Mouse (Mus musculus) hindbrain, embryonic 16.5 days (tissue): ENCODE measurements around the gene Tmem262. TPM values are rescaled to one million over a fixed set of nuclear protein-coding genes. Genes with fewer than 3 reads are reported as not detected.

Source experiments
- ATAC-seq: fragments of 200-750 bp; cut with Nextera tagmentation; 2 replicates; pipeline ENCODE4 v1.8.0; 2017; ENCODE audit warnings: moderate TSS enrichment, moderate library complexity
- H3K27ac ChIP-seq: fragments of 300-500 bp; sonication (generic); 2 replicates; pipeline ENCODE4 v1.5.1; 2014; ENCODE audit warnings: low read depth, mild to moderate bottlenecking, control low read depth, low read length, moderate library complexity
- H3K27me3 ChIP-seq: fragments of 300-500 bp; sonication (generic); replicated peaks from 2 replicates; pipeline ENCODE4 v1.6.1; 2014; ENCODE audit warnings: low read length; ENCODE audit not compliant: control insufficient read depth, insufficient read depth
- H3K36me3 ChIP-seq: fragments of 300-500 bp; sonication (generic); 2 replicates; pipeline ENCODE4 v1.6.1; 2014; ENCODE audit warnings: mild to moderate bottlenecking, low read length, moderate library complexity, mixed read lengths; ENCODE audit not compliant: control insufficient read depth, insufficient read depth
- H3K4me1 ChIP-seq: fragments of 300-500 bp; sonication (generic); 2 replicates; pipeline ENCODE4 v1.6.1; 2014; ENCODE audit warnings: low read depth, low read length; ENCODE audit not compliant: control insufficient read depth, insufficient read depth
- H3K4me2 ChIP-seq: fragments of 300-500 bp; sonication (generic); 2 replicates; pipeline ENCODE4 v1.6.1; 2014; ENCODE audit warnings: mild to moderate bottlenecking, low read length, control low read depth, moderate library complexity
- H3K4me3 ChIP-seq: fragments of 300-500 bp; sonication (generic); 2 replicates; pipeline ENCODE4 v1.5.1; 2014; ENCODE audit warnings: mild to moderate bottlenecking, low read length, control low read depth, moderate library complexity
- H3K9ac ChIP-seq: fragments of 300-500 bp; sonication (generic); 2 replicates; pipeline ENCODE4 v1.6.1; 2014; ENCODE audit warnings: low read depth, mild to moderate bottlenecking, control low read depth, low read length, moderate library complexity
- H3K9me3 ChIP-seq: fragments of 300-500 bp; sonication (generic); 2 replicates; pipeline ENCODE4 v1.6.1; 2014; ENCODE audit warnings: mild to moderate bottlenecking, low read length, moderate library complexity; ENCODE audit not compliant: control insufficient read depth
- WGBS: fragments of 180-500 bp; shearing (Covaris S2); extraction: QIAGEN DNeasy Blood & Tissue Kit; methylation state at CpG from one replicate; pipeline ENCODE4 v1.1.7; 2014; 5-methylcytosine and 5-hydroxymethylcytosine counted together
- polyA plus RNA-seq: library from polyadenylated mRNA; unstranded; fragments of >200 nt; fragmentation: Nextera tagmentation; extraction: Ambion mirVana; gene quantifications from 2 replicates; pipeline ENCODE4 v1.2.1, GENCODE M21; 2015

The Tmem262 gene
- polyA plus RNA-seq, 1 experiment from 2014 or later: not detected

DNA sequence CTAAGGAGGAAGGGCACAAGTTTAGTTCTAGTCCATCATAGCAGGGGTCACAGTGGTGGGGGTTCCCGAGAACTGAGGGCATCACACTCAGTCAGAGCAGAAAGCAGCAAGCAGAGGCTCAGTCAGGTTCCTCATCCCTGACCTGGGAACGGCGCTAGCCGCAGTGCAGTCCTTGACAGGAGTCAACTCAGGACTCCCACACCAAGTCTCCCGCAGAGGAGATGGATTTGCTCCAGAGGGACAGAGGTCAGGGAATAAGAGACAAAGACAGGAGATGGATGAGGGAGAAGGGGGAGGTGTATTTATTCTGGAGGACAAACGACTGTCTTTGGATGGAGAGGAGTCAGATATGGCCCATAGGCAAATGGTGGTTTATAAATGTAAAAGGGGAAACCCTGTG lies 33.3 kb downstream of the Tmem262 start:
- Histone ChIP-seq H3K4me3 (no peak overlapping the region), H3K27ac (no peak overlapping the region), H3K4me2 (no peak overlapping the region), H3K4me1 (peaks cover 11% of the 10 kb centered on the region), H3K36me3 (peaks cover 17% of the 10 kb centered on the region), H3K9me3 (no peaks in the 10 kb centered on the region), H3K9ac (no peak overlapping the region), H3K27me3 (no peaks in the 10 kb centered on the region)
- WGBS: 61% methylated on average over 6 of the region's 6 CpGs
- no peak for ATAC-seq

DNA sequence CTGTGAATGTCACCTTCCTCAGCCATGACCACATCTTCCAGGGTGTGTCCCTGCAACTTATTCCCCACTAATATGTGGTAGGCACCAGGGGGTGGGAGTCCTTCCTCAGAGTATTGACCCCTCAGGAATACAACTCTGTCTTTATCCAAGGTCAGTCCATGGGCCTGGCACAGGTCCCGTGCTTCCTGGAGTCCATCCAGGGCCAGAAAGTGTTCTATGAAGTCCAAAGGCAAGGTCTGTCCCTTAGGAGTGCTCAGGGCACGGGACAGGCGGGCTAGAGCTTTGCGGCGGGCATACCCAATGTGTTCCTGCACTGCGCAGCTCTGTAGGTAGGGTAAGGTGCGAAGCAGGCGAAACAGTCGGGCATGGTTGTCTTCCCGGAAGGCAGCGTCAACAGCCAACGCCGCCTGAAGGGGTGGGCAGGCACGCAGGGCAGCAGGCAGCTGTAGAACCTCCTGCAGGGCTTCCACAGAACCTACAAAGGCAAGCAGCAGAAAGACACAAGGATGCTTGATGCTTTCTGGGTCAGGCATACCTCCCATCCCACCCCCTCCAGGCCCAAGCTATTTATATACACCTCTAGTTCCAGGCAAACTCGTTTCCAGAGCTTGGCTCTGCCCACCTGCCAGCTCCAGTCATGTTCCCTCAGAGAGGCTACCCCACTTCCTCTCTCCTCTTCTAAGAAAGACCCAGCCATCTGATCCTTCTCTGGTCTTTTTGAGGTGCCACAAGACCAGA lies 36.4 kb downstream of the Tmem262 start:
- H3K27me3 ChIP-seq: no peaks in the 10 kb centered on the region
- ATAC-seq: no peak
- peaks cover 15% of the 10 kb centered on the region for H3K4me1 ChIP-seq
- H3K36me3 ChIP-seq: peaks cover 23% of the 10 kb centered on the region
- H3K27ac ChIP-seq: no peak overlapping the region
- peak overlapping the region; percentile 90; the same call in 1 of the 2 replicates for H3K4me2 ChIP-seq
- H3K9me3 ChIP-seq: no peaks in the 10 kb centered on the region
- H3K9ac ChIP-seq: 0 out of 2 replicates have a peak overlapping the region, but pooled peaks have one; percentile 19
- H3K4me3 ChIP-seq: no peak overlapping the region
- 92% methylated on average over 15 of the region's 15 CpGs for WGBS

DNA sequence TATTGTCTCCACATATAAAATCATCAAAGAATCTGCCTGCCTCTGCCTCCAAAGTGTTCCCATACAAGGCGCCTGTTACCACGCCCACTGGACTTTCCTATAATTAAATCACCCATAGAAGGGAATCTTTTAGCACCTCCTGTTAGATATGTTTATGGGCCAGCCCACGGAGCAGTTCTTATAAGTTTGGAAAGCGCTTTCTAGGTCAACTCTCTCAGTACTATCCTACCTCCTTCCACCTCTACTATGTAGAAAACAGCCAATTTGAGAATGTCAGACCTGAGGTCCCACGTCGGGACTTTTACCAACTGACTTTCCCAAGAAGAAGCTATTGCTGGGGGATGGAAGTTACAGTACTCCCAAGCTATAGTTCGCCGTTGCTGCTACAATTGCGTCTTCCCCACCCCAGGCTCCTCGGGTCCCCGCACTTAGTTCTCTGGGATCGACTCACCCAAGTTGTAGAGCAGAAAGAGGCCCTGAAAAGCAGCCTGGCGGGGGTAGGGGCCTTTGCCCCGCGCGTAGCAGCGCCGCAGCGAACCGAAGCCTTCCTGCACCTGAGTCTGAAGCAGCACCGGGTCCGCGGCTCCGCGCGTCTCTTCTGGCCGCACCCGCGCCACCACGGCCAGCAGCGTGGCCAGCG lies 37.6 kb downstream of the Tmem262 start:
- peak overlapping the region; percentile 94 for H3K27ac ChIP-seq
- peaks cover 15% of the 10 kb centered on the region for H3K4me1 ChIP-seq
- ATAC-seq: no peak
- H3K9ac ChIP-seq: peak overlapping the region; percentile 90
- peak overlapping the region; percentile 90 for H3K4me2 ChIP-seq
- 5% methylated on average over 32 of the region's 32 CpGs for WGBS
- no peaks in the 10 kb centered on the region for H3K9me3 ChIP-seq
- H3K4me3 ChIP-seq: peak overlapping the region; percentile 89
- peaks cover 23% of the 10 kb centered on the region for H3K36me3 ChIP-seq
- H3K27me3 ChIP-seq: no peaks in the 10 kb centered on the region

- under 1% methylated on average over 55 of the region's 77 CpGs for WGBS
- H3K36me3 ChIP-seq: peaks cover 23% of the 10 kb centered on the region
- peak; percentile 90 for ATAC-seq
- H3K27me3 ChIP-seq: no peaks in the 10 kb centered on the region
- peaks cover 15% of the 10 kb centered on the region for H3K4me1 ChIP-seq
- H3K4me2 ChIP-seq: peak within 1 kb of the TSS; percentile 90
- H3K9ac ChIP-seq: peak within 1 kb of the TSS; percentile 90
- H3K9me3 ChIP-seq: no peaks in the 10 kb centered on the region
- peak within 1 kb of the TSS; percentile 94 for H3K27ac ChIP-seq
- H3K4me3 ChIP-seq: peak within 1 kb of the TSS; percentile 89
These were observed 38.3 kb downstream of the Tmem262 start, which contains the start of gene Sac3d1 for GRCm38 (mm10) chr19:6117986-6118676. TSS of gene Sac3d1 (minus strand) at chr19:6118650.

DNA sequence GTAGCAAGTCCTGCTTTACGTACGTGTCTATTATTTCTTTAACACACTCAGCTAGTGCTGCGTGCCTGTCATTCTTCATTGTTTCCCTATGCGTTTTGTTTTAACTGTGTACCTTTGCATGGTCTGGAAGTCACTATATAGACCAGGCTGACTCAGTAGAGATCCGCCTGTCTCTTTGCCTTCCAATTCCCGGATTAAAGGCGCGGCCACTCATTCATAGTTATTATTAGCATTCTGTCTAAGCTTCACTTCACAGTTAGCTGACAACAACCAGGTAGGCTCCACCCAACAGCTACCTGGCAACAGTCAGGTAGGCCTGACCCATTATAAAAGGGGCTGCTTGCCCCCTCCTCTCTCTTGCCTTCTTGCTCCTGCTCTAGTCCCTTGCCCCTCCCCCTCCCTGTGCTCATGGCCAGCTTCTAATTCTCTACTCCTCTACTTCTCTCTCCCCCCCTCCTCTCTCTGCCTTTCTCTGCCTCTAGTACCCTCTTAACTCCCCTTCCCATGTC lies 38.9 kb downstream of the Tmem262 start:
- peaks cover 23% of the 10 kb centered on the region for H3K36me3 ChIP-seq
- H3K27me3 ChIP-seq: no peaks in the 10 kb centered on the region
- WGBS: under 1% methylated on average over 8 of the region's 8 CpGs

GRCm38 (mm10) chr19:6121761-6122160 lies 41.9 kb downstream of the Tmem262 start:
- Histone ChIP-seq H3K27ac (no peak overlapping the region), H3K9me3 (no peaks in the 10 kb centered on the region), H3K9ac (no peak overlapping the region), H3K27me3 (no peaks in the 10 kb centered on the region), H3K4me3 (no peak overlapping the region), H3K36me3 (0 out of 2 replicates have a peak, but pooled peaks cover 6% of the 10 kb centered on the region), H3K4me2 (no peak overlapping the region), H3K4me1 (peaks cover 11% of the 10 kb centered on the region)
- WGBS: 40% methylated on average over 18 of the region's 19 CpGs
- ATAC-seq: no peak

More for the DNA sequence above, 38.9 kb downstream of the Tmem262 start:
- Histone ChIP-seq H3K4me3 (peak overlapping the region; percentile 89), H3K9ac (peak overlapping the region; percentile 90), H3K9me3 (no peaks in the 10 kb centered on the region), H3K4me1 (peaks cover 15% of the 10 kb centered on the region), H3K27ac (peak overlapping the region; percentile 94), H3K4me2 (peak overlapping the region; percentile 90)
- peak; percentile 66; the same call in 1 of the 2 replicates for ATAC-seq

- Histone ChIP-seq H3K36me3 (0 out of 2 replicates have a peak, but pooled peaks cover 6% of the 10 kb centered on the region), H3K9ac (no peak overlapping the region), H3K27ac (0 out of 2 replicates have a peak overlapping the region, but pooled peaks have one; percentile 16), H3K4me3 (no peak overlapping the region), H3K4me2 (no peak overlapping the region), H3K27me3 (no peaks in the 10 kb centered on the region), H3K4me1 (peaks cover 4% of the 10 kb centered on the region), H3K9me3 (no peaks in the 10 kb centered on the region)
- no peak for ATAC-seq
- WGBS: 57% methylated on average over 8 of the region's 8 CpGs
These were observed 43.5 kb downstream of the Tmem262 start for GRCm38 (mm10) chr19:6123330-6123729.

DNA sequence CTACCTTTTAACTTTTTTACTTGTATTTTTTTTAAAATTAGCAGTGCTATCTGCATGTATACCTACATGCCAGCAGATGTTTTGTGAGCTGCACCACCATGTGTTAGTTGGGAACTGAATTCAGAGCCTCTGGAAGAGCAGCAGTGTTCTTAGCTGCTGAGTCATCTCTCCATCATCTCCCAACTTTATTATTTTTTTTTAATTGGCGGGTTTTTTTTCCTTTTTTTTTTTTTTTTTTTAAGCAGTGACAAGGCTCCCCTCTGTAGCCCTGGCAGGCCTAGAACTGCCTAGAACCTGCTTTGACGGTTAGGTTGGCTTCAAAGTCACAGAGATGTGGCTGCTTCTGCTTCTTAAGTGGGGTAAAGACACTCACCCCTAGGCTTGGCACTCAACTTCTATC lies 45.1 kb downstream of the Tmem262 start:
- Histone ChIP-seq H3K36me3 (0 out of 2 replicates have a peak, but pooled peaks cover 6% of the 10 kb centered on the region), H3K4me1 (no peaks in the 10 kb centered on the region), H3K9ac (no peak overlapping the region), H3K27me3 (no peaks in the 10 kb centered on the region), H3K9me3 (no peaks in the 10 kb centered on the region), H3K4me2 (no peak overlapping the region), H3K4me3 (no peak overlapping the region), H3K27ac (no peak overlapping the region)
- WGBS: 75% methylated on average over 2 of the region's 2 CpGs
- no peak for ATAC-seq
